Mouse (Mus musculus) neural tube, embryonic 13.5 days (tissue): ENCODE data around the gene Gm13090. TPM values are rescaled to one million over a fixed set of nuclear protein-coding genes. Genes with fewer than 3 reads are reported as not detected.

Experiments used
- ATAC-seq: fragments of 200-750 bp; cut with Nextera tagmentation; 2 replicates; pipeline ENCODE4 v1.8.0; 2017; ENCODE audit warnings: low read depth, mild to moderate bottlenecking, moderate TSS enrichment, moderate library complexity
- H3K27ac ChIP-seq: fragments of 300-500 bp; sonication (generic); replicated peaks from 2 replicates; pipeline ENCODE4 v1.5.1; 2015; ENCODE audit warnings: moderate library complexity, mild to moderate bottlenecking, inconsistent platforms
- H3K27me3 ChIP-seq: fragments of 300-500 bp; sonication (generic); 2 replicates; pipeline ENCODE4 v1.6.1; 2015; ENCODE audit warnings: mild to moderate bottlenecking, inconsistent platforms
- H3K36me3 ChIP-seq: fragments of 300-500 bp; sonication (generic); 2 replicates; pipeline ENCODE4 v1.6.1; 2015; ENCODE audit warnings: mild to moderate bottlenecking, inconsistent platforms
- H3K4me1 ChIP-seq: fragments of 300-500 bp; sonication (generic); replicated peaks from 2 replicates; pipeline ENCODE4 v1.6.1; 2015; ENCODE audit warnings: inconsistent platforms
- H3K4me2 ChIP-seq: fragments of 300-500 bp; sonication (generic); 2 replicates; pipeline ENCODE4 v1.6.1; 2015; ENCODE audit warnings: inconsistent platforms, mild to moderate bottlenecking, moderate library complexity
- H3K4me3 ChIP-seq: fragments of 300-500 bp; sonication (generic); 2 replicates; pipeline ENCODE4 v1.5.1; 2015; ENCODE audit warnings: mild to moderate bottlenecking, inconsistent platforms
- H3K9ac ChIP-seq: fragments of 300-500 bp; sonication (generic); 2 replicates; pipeline ENCODE4 v1.6.1; 2015; ENCODE audit warnings: moderate library complexity, mild to moderate bottlenecking, inconsistent platforms
- H3K9me3 ChIP-seq: fragments of 300-500 bp; sonication (generic); 2 replicates; pipeline ENCODE4 v1.6.1; 2016; ENCODE audit warnings: inconsistent platforms
- WGBS: fragments of 180-500 bp; shearing (Covaris S2); methylation state at CpG from one replicate; pipeline ENCODE4 v1.1.7; 2015; 5-methylcytosine and 5-hydroxymethylcytosine counted together
- polyA plus RNA-seq: library from polyadenylated mRNA; unstranded; fragments of >200 nt; fragmentation: Nextera tagmentation; extraction: Ambion mirVana; gene quantifications from 2 replicates; pipeline ENCODE4 v1.2.1, GENCODE M21; 2015

Gm13090 gene
- polyA plus RNA-seq, 1 experiment from 2014 or later = 0.36 TPM

- no peak for ATAC-seq
- 89% methylated on average over 10 of the region's 10 CpGs for WGBS
Observed at GRCm38 (mm10) chr4:151104147-151104546, 14.8 kb downstream of the Gm13090 start.

DNA sequence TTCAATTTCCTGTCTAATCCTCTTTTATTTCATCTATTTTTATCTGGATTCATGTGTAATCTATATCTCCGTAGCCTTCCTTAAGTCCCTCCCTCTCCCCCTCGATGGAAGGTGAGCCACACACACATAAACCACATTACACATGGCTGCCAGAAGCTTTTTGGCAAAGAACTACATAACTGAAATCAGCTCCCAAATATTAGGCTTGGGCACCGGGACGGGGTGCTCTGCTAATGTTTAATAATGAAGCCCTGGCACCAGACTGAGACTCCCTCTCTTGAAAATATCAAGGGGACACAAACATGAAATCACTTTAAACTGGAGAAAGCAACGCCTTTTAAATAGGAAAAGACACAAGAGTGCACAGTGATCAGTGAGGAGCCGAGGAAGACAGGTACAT lies 16.5 kb downstream of the Gm13090 start:
- Histone ChIP-seq H3K27ac (no peak overlapping the region; the same call in 1 of the 2 replicates), H3K4me3 (peak overlapping the region; percentile 82), H3K4me2 (peak overlapping the region; percentile 78), H3K9me3 (no peaks in the 10 kb centered on the region), H3K36me3 (no peaks in the 10 kb centered on the region), H3K4me1 (peaks cover 74% of the 10 kb centered on the region), H3K9ac (peak overlapping the region; percentile 91), H3K27me3 (no peaks in the 10 kb centered on the region)
- ATAC-seq = no peak
- 65% methylated on average over 6 of the region's 6 CpGs for WGBS

More at GRCm38 (mm10) chr4:151104147-151104546, 14.8 kb downstream of the Gm13090 start:
- Histone ChIP-seq H3K9ac (no peak overlapping the region; the same call in 1 of the 2 replicates), H3K27me3 (no peaks in the 10 kb centered on the region), H3K9me3 (no peaks in the 10 kb centered on the region), H3K4me1 (peaks cover 81% of the 10 kb centered on the region), H3K4me3 (no peak overlapping the region), H3K4me2 (peak overlapping the region; percentile 16; the same call in 1 of the 2 replicates), H3K36me3 (no peaks in the 10 kb centered on the region), H3K27ac (0 out of 2 replicates have a peak overlapping the region, but pooled peaks have one; percentile 33)

- peak overlapping the region; percentile 98; the same call in 1 of the 2 replicates for H3K27ac ChIP-seq
- peak overlapping the region; percentile 78 for H3K4me2 ChIP-seq
Observed at GRCm38 (mm10) chr4:151106468-151106867, 17.1 kb downstream of the Gm13090 start.

DNA sequence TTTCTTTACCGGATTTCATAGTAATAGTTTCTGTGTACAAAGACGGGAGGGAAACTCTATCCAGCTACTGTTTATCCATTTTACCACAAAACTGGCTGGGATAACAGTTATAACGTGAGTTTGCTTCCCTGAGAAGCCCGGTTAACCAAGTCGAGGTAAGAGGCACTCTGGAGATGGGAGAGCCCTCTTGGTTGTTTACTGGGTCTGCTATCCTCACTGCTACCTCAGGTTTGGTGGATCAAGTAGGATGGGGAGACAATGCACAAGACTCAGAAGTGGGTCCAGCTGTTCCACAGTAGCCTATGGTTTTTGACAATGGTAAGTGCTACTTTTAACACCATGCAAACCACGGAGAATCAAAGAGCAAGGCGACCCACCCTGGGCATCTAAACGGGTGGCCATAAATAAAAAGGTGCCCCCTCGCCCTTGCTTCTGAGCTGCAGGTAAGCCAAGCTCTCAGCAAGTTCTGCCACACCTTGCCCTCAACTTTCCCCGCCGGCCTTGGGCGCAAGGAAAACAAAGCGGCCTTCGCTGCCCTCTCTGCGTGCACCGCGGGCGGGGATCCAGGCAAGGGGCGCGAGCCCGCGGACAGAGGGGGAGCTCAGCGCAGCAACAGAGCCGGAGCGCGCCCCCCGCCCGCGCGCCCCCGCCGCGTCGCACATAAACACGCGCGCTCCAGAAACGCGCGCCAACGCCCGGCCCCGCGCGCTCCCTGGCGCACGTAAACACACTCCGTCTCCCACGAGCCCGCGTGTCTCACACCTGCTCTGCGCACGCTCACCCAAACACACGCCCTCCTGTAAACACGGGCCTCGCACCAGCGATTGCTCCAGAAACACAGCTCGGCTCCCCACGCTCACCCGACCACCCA lies 18.0 kb downstream of the Gm13090 start:
- ATAC-seq = peak; percentile 61
- no peaks in the 10 kb centered on the region for H3K27me3 ChIP-seq
- peak overlapping the region; percentile 98 for H3K27ac ChIP-seq
- H3K4me2 ChIP-seq = peak overlapping the region; percentile 78
- peaks cover 62% of the 10 kb centered on the region for H3K4me1 ChIP-seq
- H3K9ac ChIP-seq = peak overlapping the region; percentile 91
- peak overlapping the region; percentile 82 for H3K4me3 ChIP-seq
- H3K36me3 ChIP-seq = no peaks in the 10 kb centered on the region
- no peaks in the 10 kb centered on the region for H3K9me3 ChIP-seq
- 3% methylated on average over 60 of the region's 60 CpGs for WGBS

More at GRCm38 (mm10) chr4:151106468-151106867, 17.1 kb downstream of the Gm13090 start:
- peak overlapping the region; percentile 82 for H3K4me3 ChIP-seq
- H3K9ac ChIP-seq = peak overlapping the region; percentile 91
- H3K9me3 ChIP-seq = no peaks in the 10 kb centered on the region
- H3K4me1 ChIP-seq = peaks cover 71% of the 10 kb centered on the region
- WGBS = 32% methylated on average over 10 of the region's 10 CpGs
- no peaks in the 10 kb centered on the region for H3K36me3 ChIP-seq
- H3K27me3 ChIP-seq = no peaks in the 10 kb centered on the region
- no peak for ATAC-seq

- no peaks in the 10 kb centered on the region for H3K36me3 ChIP-seq
- H3K9me3 ChIP-seq = no peaks in the 10 kb centered on the region
- H3K9ac ChIP-seq = peak overlapping the region; percentile 91
- H3K4me3 ChIP-seq = peak overlapping the region; percentile 82
- H3K4me1 ChIP-seq = peaks cover 53% of the 10 kb centered on the region
- H3K27ac ChIP-seq = peak overlapping the region; percentile 98
- under 1% methylated on average over 101 of the region's 101 CpGs for WGBS
- H3K27me3 ChIP-seq = no peaks in the 10 kb centered on the region
- peak; percentile 97 for ATAC-seq
- peak overlapping the region; percentile 78 for H3K4me2 ChIP-seq
Observed at GRCm38 (mm10) chr4:151108028-151108771, 18.8 kb downstream of the Gm13090 start.

DNA sequence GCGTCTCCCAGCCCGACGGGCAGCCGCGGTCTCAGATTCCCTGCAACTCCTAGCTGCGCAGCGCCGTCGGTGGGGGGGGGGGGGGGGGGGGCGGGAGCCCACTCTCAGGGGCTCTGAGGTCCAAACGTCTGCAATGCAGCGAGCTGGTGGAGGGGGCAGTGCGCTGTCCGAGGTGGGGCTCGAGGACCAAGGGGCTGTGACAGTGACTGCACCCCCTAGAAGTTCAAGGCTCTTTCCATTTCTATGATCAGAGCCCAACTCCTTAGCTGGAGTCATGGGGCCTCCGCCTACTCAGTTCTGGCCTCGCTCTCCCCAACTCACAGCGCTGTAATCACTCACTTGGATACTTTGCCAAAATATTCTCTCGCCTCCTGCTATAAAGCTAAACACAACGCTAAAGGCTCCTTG lies 19.5 kb downstream of the Gm13090 start:
- peak; percentile 27 for ATAC-seq
- 4% methylated on average over 18 of the region's 20 CpGs for WGBS

GRCm38 (mm10) chr4:151111226-151111625 lies 21.9 kb downstream of the Gm13090 start:
- H3K27ac ChIP-seq = no peak overlapping the region
- ATAC-seq = no peak
- no peaks in the 10 kb centered on the region for H3K9me3 ChIP-seq
- no peak overlapping the region for H3K4me3 ChIP-seq
- H3K4me2 ChIP-seq = no peak overlapping the region
- no peak overlapping the region for H3K9ac ChIP-seq
- H3K4me1 ChIP-seq = peaks cover 24% of the 10 kb centered on the region
- 49% methylated on average over 8 of the region's 8 CpGs for WGBS
- no peaks in the 10 kb centered on the region for H3K27me3 ChIP-seq
- no peaks in the 10 kb centered on the region for H3K36me3 ChIP-seq

More for the DNA sequence above, 19.5 kb downstream of the Gm13090 start:
- H3K4me2 ChIP-seq = peak overlapping the region; percentile 78
- peak overlapping the region; percentile 91 for H3K9ac ChIP-seq
- H3K4me3 ChIP-seq = peak overlapping the region; percentile 82
- no peaks in the 10 kb centered on the region for H3K9me3 ChIP-seq
- H3K27me3 ChIP-seq = no peaks in the 10 kb centered on the region
- H3K36me3 ChIP-seq = no peaks in the 10 kb centered on the region
- peaks cover 47% of the 10 kb centered on the region for H3K4me1 ChIP-seq
- H3K27ac ChIP-seq = peak overlapping the region; percentile 98

GRCm38 (mm10) chr4:151114574-151114973 lies 25.2 kb downstream of the Gm13090 start:
- 0 out of 2 replicates have a peak, but pooled peaks cover 9% of the 10 kb centered on the region for H3K36me3 ChIP-seq
- H3K4me3 ChIP-seq = no peak overlapping the region
- H3K27ac ChIP-seq = no peak overlapping the region
- ATAC-seq = no peak
- no peak overlapping the region for H3K4me2 ChIP-seq
- H3K9me3 ChIP-seq = no peaks in the 10 kb centered on the region
- H3K9ac ChIP-seq = no peak overlapping the region
- peaks cover 3% of the 10 kb centered on the region for H3K4me1 ChIP-seq
- WGBS = 91% methylated on average over 7 of the region's 7 CpGs
- H3K27me3 ChIP-seq = no peaks in the 10 kb centered on the region

GRCm38 (mm10) chr4:151118883-151119282 lies 29.5 kb downstream of the Gm13090 start:
- no peaks in the 10 kb centered on the region for H3K9me3 ChIP-seq
- H3K4me2 ChIP-seq = no peak overlapping the region
- WGBS = 80% methylated on average over 3 of the region's 3 CpGs
- H3K36me3 ChIP-seq = peaks cover 47% of the 10 kb centered on the region
- no peak overlapping the region for H3K27ac ChIP-seq
- no peaks in the 10 kb centered on the region; the same call in 1 of the 2 replicates for H3K4me1 ChIP-seq
- H3K4me3 ChIP-seq = no peak overlapping the region
- no peak for ATAC-seq
- H3K9ac ChIP-seq = no peak overlapping the region
- no peaks in the 10 kb centered on the region for H3K27me3 ChIP-seq

DNA sequence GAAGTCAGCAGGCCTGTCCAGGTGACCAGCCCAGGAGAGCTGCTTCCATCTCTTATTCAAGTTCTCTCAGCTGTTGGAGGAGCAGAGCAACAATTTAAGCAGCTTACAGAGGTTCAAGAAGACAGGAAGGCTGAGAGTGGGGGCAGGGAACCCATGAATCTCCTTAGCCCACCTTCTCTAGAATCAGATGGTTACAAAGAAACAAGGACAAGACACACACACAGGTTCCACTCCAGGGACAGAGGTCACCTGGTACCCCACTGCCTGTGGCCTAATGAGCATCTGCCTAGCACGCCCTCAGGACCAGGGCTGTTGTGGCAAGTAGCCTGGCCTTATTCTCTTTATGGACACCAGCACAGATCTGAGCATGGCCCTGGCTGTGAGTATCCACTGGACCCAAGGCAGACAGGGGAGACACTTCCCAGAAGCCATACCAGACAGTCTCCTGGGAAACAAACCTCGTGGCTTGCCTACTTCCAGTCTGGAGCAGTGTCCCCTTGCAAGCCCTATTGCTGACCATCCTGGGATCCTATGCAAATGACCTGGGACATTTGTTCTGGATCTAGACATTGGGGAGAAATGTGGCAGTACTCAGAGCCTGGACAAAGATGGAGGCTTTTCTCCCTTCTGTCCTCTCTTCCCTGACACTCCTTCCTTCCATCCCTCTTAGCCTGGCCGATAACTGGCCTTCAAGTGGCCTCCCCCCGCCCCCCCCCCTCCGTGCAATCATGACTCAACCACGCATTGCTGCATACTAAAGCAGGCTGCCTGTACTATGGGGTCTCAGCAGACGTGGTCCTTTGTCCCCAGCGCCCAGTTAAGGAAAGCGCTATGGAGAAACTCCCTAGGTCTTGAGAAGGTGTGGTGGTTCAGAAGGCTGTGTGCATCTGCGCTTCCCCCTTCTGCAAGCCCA lies 38.5 kb downstream of the Gm13090 start:
- peak; percentile 55 for ATAC-seq
- H3K36me3 ChIP-seq = peaks cover 29% of the 10 kb centered on the region
- H3K27ac ChIP-seq = peak overlapping the region; percentile 100
- no peaks in the 10 kb centered on the region for H3K27me3 ChIP-seq
- H3K4me1 ChIP-seq = peaks cover 55% of the 10 kb centered on the region
- H3K9me3 ChIP-seq = no peaks in the 10 kb centered on the region
- H3K4me3 ChIP-seq = peak overlapping the region; percentile 49
- 6% methylated on average over 9 of the region's 10 CpGs for WGBS
- H3K9ac ChIP-seq = peak overlapping the region; percentile 92
- peak overlapping the region; percentile 75 for H3K4me2 ChIP-seq
